Mouse (Mus musculus) embryo, embryonic 11.5 days (tissue): ENCODE measurements around the gene Svop.

Experiments
- DNase-seq: peaks from one replicate; pipeline ENCODE4 v3.0.0-alpha.2; 2012; ENCODE audit warnings: low read depth, low spot score

Gene Svop

DNA sequence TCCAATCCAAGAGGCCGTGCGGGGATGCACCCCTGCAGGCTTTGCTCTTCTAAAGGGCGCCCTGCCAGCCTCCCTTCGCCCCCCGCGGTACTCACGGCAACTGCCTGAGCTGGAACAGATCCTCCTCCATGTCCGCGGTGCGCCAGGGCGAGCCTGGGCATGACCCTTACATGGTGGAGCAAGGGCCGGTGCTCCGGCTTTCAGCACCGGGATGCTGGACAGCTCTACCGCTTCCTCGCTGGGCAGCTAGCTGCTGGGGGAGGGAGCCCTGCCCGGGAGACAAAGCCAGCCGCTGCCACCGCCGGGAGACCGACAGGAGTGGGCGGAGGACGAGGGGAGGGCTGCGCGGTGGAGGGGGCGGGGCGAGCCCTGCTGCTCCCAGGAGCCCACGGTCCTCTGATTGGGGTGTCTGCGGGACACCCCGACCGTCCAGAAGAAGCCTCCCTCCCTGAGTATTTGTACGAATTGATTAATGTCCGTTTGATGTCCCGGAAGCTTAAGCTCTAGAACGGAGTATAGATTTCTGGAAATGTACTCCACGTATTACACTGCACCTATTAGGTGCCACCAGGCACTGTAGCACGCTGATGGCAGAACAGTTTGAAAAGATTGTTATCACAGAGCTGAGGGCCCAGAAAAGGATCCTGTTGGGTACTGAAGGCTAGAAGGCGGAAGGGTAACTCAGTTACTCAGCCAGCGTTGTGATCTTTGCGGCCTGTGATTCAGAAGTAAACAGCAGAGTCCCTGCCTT lies at the start of gene Svop:
Gene Svop, minus strand, starts transcription at position 514 of the 751 bp plus-strand sequence.
- peak; percentile 64 for DNase-seq

DNA sequence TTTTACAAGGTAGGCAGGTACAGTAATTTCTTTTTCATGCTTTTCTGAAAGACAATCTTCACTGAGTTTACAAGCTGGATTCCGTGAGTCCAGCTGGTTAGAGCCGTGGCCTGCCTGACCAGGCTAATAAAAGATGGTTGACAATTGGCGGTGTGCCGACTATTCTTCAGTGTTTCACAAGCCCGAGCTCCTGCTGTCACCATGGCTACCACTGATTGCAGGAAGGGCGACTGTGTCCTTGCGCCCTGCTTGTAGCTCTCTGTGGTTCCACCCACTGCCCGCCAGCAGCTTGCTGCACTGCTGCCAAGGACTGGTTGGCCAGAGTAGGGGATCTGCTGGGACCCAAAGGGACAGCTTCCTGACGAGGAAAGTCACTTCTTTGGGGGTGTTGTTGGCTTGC lies 47.8 kb upstream of the Svop start:
- no peak for DNase-seq

DNA sequence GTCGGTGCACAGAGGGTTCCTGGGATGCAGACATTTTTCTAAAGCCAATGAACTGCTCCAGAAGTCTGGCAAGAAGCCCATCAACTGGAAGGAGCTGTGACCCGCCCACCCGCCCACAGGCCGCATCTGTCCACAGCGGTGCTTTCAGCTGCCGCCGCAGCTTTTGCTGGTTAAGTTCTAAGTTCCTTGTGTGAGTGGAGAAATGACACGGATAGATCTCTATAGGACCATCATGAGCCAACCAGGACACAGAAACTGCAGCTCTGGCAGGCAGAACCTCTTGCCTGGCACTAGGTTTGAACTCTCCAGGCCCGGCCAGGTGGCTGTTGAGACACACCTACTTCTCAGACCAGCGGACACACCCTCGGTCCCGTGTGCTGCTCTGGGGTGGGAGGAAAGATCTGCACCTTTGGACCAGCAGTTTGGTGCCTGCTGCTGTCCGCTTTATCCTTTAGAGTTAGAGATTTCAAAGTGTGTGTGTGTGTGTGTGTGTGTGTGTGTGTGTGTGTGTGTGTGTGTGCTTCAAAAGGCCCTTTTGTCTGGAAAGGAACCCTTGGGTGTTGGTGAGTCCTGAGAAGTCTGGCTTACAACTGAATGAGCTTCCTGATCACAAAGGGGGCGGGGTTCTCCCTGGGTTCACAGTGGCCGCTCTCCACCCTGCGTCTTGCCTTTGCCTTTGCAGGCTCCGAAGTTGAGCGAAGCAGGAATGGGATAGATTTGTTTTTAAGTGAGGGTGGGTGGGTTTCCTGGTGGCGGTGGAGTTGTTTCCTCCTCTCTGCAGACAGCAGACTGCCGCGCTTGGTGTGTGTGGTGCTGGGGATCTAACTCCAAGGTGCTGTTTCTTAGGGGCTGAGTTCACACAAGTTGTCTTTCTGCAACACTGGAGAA lies 47.2 kb upstream of the Svop start:
- no peak for DNase-seq

DNA sequence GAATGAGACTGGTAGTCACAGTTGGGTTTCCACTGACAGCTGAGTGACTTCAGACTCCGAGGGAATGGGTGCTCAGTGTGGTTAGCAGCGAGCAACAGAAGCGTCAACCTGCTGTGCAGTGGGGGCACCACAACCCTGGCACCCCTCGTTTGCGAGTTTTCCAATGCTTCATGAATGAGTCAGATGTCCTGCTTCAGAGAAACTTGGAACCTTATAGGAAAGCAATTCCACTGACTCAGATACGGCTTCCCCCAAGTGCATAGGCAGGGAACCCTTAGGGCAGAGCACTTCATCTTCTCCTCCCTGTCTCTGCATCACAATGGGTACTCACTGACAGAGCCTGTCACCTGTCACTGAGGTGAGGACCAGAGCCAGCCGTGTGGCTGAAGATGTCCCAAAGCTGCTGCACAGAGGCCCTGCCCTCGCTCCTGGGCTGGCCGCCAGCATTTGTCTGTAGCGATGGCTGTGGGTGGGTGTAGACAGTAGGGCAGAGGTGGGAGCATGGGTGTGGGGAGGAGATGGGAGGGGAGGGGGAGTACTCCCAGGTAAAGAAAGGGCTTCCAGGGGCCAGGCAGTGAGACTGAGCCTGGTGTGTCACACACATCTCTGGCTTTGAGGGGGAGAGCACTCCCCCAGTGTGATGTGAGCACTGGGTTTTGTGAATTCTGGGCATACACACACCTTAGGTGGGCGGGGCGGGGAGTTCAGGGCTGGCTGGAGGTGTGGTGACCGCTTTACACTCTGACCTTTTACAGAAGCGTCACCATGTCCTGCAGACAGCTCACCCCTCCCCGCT lies 46.3 kb upstream of the Svop start:
- DNase-seq = no peak

DNA sequence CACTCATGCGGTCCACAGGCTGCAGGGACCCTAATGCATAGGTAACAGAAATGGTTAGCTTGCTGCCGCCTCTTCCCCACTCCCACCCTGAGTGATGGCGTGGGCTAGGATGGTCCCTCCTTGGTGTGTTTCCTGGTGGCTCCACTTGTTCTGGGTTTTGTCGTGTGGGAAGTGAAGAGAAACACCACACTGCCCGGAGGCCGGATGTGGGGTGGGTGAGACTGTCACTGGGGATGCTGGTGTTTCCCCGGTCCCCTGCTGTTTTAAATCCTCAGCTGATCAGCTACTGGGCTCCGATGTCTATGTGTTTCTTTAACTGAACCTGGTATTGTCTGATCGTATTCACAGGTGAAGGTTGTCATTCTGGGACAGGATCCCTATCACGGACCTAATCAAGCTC lies 44.1 kb upstream of the Svop start:
- DNase-seq = no peak

DNA sequence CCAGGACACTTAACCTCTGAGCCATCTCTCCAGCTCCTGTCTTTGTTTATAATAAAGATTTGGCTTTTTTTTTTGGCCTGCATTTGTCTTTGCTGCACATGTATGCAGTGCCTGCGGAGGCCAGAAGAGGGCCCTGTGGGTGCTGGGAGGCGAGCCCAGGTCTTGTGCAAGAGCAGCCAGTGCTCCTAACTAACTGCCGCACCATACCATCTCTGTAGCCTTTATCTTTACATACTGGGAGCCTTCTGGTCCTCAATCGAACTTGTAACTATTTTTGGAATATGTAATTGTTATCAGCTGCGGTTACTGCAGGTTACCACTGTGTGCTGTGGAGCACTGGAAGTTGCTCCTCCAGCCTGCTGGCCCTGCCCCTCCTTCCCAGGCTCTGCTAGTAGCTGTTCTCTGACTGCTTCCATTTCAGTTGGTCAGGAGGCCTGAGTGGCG lies 42.7 kb upstream of the Svop start:
- no peak for DNase-seq

DNA sequence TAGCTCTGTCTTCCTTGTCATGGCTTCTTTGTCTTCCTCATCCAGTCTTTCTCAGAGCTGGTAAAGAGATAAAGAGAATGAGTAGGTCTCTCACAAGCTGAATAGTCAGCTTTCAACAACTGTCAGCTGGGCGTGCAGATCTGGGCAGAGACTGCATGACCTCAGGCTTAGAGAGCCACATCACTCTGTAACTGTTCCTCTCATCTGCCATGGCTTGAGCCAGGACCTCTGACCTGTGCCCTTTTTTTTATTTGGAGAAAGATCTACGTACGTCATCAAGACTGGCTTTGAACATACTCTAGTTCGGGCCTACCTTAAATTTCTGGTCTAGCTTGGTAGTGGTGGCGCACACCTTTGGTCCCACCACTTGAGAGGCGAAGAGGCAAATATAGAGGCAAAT lies 41.5 kb upstream of the Svop start:
- DNase-seq = no peak

DNA sequence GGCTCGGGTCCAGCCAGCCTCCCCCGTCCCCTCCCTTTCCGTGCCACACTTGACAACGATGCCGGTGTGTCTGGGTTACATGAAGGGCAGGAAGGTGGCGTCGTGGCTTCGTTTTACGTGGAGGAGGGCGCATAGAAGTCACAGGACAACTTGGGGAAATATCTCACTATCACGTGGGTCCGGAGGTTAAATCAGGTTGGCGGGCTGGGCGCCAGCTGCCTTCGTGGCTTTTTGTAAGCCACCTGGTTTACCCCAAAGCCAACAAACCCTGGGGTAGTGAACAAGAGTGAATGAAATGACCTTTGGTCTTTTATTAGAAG lies 40.1 kb upstream of the Svop start:
- peak; percentile 20 for DNase-seq

DNA sequence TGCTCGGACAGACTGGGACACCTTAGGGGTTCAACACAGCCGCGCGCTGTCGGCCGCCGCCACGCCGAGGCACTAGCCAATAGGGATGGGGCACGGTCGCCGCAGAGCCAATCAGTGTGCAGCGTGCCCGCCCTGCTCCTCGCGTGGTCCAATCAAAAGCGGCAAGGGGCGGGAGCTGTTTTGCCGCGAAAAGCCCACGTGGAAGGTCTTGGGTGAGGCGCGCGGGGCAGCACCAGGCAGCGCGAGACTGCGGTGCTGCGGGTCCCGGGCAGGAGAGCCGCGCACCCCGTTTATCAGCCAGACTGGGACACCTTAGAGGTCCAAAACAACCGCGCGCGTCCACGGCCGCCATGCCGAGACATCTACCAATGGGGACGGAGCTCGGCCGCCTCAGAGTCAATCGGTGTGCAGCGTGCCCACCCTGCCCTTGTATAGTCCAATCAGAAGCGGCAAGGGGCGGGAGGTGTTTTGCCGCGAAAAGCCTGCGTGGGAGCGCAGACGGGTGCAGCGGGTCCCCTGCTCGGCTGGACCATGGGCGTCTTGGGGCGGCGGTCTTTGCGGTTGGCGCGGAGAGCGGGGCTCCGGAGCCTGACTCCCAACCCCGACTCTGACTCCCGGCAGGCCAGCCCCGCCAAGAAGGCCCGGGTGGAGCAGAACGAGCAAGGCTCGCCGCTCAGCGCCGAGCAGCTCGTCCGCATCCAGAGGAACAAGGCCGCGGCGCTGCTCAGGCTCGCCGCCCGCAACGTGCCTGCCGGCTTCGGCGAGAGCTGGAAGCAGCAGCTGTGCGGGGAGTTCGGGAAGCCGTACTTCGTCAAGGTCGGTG lies 39.5 kb upstream of the Svop start:
- peak; percentile 85 for DNase-seq

DNA sequence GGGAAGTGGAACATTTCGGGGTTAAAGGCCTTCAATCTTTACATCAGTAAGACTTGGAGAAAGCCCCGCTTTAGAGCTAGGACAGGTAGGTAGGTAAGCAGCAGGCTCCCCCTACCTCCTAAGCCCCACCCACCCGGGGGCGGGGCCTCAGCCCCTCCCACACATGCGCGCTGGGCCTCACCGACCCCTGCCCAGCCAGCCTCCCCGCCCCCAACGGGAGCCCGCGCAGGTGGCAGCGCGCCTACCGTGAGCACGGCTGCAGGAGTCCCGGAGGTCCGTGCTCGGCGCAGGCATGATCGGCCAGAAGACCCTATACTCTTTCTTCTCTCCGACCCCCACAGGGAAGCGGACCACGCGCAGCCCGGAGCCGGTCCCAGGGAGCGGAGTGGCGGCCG lies 38.8 kb upstream of the Svop start, which contains the start of gene Ung:
Gene Ung, plus strand, starts transcription at position 176 of the 395 bp plus-strand sequence.
- DNase-seq = peak; percentile 49

DNA sequence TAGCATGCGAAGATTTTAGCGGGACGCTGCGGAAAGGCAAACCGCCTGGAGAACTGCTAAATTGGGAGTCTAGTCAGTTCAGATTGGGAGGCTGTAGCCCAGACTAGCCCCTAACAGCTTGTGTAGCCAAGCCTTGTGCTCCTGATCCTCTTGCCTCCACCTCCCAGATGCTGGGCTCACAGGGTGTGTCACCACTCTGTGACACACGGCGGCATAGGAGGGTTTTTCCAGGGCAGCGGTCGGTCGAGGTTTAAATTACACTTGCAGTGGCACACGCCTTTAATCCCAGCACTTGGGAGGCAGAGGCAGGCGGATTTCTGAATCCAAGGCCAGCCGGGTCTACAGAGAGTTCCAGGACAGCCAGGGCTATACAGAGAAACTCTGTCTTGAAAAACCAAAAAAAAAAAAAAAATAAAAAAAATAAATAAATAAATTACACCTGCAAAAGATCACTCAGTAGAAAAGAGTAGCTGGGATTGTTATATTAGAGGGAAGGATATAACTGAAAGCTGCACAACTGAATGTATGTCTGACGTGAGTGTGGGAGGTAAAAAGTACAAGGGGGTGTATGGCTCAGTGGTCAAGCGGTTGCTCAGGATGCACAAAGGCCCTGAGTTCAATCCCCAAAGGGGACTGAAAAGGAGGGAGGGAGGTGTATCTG lies 38.3 kb upstream of the Svop start:
- DNase-seq = no peak

DNA sequence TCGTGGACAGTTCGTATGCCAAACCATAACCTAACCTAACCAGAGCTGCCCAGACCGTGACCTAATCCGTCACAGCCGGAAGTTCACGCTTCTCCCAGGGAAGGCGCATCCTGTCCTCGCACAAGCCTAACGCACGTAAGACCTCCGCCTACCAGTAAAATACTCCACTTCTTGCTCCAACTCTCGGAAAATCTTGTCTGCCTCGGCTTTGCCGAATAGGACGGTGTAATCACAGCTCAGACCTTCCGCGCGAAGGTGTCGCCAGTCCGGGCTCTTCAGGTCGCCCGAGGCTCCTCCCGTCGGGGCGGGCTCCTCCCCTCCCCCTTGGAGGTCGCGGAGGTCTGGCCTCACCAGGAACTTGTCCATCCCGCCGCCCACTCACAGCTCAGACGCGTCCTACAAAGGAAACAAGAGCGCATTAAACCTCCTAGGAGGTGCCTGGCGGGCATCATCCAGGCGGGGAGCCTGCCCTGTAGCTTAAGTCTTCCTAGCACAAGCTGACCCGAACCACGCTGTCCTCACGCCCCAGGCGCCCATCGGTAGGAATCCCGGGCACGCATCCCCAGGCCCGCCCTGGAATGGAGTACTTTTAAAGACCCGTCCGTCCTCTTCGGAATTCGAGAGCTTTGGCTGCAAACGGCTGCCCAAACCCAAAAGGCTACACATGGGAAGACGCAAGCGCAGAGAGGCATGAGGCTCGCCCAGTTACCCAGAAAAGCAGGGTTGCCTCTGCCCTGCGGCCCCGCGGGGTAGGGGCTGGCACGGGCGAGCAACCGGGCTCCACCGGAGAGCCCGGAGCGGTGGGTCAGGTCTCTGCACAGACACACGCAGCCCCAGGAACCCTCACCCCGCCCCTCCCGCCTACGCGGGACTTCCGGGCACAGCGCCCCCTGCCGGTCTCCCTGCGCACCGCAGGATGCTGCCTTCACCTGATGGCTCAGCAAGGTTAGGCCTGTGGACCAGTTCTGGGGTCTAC lies 36.3 kb upstream of the Svop start, which contains the start of gene Alkbh2:
Gene Alkbh2, minus strand, starts transcription at position 845 of the 976 bp plus-strand sequence.
- peak; percentile 77 for DNase-seq

DNA sequence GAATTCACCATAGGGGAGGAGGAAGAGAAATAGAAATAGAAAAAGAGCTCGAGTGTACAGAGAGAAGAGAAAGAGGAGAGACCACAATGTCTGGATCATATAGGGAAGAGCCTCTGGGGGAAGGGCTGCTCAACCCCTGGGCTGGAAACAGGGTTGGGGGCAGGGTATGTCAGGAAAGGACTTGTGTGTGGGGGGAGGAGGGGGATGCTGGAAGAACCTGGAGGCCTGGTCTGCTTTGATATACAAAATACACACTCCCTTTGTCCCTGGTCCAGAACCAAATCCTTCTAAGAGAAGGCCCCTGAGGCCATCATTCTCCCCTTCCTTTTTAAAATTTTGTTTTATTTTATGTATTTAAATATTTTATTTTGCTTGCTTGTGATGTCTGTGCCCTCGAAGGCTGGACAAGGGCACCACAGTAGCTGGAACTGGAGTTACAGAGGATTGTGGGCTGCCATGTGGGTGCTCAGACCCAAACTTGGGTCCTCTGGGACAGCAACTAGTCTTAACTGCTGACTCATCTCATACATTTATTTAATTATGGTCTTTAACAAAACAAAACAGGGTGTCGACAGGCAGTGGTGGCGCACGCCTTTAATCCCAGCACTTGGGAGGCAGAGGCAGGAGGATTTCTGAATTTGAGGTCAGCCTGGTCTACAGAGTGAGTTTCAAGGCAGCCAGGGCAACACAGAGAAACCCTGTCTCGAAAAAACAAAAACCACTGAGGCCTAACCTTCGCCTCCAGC lies 35.3 kb upstream of the Svop start:
- no peak for DNase-seq

DNA sequence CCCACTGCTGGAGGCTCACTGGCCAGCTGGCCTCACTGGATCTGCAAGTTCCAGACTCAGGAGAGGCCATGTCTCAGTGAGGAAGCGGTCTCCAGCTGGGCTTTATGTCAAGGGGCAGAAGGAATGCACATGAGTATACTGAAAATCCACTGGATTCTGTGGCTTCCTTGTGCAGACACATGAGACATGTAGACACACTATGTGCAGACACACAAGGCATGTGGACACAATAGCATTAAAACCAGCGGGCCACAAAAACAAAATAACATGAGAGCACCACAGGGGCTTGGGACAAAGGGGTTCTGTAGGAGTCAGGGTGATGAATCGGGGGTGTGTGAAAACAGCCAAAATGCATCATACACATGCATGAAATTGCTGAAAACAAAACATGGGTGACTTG lies 34.6 kb upstream of the Svop start:
- DNase-seq = no peak

DNA sequence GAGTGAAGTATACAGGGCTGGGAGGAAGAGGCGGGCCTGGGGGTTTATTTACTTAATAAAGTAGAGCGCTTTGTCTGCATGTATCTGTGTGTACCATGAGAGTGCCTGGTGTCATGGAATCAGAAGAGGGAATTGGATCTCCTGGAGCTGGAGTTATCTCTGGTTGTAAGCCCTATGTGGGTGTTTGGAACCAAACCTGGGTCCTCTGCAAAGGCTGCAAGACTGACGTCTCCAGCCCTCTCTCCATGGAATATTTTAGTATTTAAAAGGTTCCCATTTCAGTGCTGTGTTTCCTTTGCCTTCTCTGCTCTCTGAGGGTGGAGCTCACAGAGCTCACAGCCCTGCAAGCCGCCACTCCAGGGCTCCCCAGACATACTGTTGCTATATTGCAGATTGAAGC lies 28.4 kb upstream of the Svop start:
- DNase-seq = no peak

DNA sequence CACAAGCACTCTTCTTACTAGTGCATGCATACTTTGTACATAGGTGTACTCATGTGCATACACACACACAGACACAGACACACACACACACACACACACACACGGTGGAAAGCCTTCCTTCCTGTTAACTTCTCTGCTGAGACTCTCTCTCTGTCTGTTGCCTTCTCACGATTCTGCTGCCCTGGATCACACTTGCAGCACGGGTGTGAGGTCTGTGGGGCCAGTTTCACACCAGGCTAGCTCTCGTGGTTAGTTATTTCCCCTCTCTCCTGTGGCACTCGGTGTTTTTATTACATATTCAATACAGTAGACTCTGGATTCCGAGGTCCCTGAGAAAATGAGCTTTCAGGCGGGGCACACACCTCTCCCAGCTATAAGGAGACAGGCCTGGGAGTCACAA lies 25.2 kb upstream of the Svop start:
- no peak for DNase-seq

DNA sequence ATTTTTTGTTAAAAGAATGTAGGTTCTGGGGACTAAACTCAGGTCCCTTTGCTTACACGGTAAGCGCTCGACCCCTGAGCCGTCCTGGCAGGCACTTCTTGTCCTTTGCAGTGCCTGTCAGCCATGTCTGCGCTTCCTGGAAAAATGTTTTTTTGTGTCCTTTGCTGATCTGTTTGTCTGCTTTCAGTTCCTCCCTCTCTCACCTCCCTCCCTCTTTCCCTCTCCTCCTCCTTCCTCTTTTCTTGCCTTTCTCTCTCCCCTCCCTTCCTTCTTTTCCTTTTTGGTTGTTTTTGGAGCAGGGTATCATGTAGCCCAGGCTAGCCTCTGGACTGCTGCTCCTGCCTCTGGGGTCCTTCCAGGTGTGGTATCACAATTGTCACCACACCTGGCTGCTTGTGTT lies 23.7 kb upstream of the Svop start:
- DNase-seq = no peak

DNA sequence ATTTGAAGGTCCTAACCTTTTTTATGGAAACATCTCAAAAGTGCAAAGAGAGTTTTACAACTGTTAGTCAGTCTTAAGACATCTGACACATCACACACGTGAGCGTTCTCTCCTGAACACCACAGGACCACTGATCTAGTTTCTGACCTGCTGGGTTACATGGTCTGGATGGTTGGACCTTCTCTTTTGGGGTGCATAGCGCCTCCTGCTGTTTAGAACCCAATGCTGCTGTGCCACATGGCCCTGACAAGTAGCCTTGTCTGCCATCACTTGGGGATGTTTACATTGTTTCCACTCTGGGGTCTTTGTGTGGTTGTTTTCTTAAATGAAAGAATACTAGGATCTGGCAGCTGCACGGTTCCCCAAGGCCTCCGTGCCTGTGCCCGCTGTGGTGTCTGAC lies 22.0 kb upstream of the Svop start:
- no peak for DNase-seq
